Mouse (Mus musculus) G1E (cell line): ENCODE results near the gene Zmynd15.

Experiments
- CTCF ChIP-seq: IDR thresholded peaks from 2 replicates; pipeline ENCODE4 v1.5.1; 2012; ENCODE audit warnings: low read depth, low read length, inconsistent platforms, mixed read lengths
- TAL1 ChIP-seq: conservative IDR thresholded peaks from 2 replicates; pipeline ENCODE4 v1.6.1; 2012; ENCODE audit warnings: low read depth, low read length, inconsistent platforms, mixed read lengths

DNA sequence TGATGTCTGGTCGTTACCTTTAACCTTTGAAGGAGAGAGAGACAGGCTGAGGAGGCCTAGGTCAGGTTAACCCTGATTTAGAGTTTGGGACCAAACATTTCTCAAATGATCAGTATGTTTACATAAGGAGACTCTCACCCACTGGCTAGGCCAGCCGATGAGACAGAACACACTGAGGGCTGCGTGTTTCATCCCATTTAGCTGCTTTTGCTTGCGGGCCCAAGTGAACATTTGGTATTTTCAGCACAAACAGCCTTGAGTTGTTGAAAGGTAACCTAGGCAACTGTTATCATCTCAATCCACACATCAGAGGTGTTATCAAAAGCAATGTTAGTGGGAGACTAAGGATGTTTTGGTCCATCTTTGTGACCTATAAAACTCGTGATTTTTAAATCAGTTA is 39.7 kb upstream of the Zmynd15 start:
- no peak for TF ChIP-seq CTCF
- no peak for TF ChIP-seq TAL1
